Mouse (Mus musculus): ENCODE data around the gene Crmp1. TPM values are rescaled to one million over a fixed set of nuclear protein-coding genes. Genes with fewer than 3 reads are reported as not detected.

Gene Crmp1
- total RNA-seq (2023), result not detected

GRCm38 (mm10) chr5:37241651-37242151 lies at the start of gene Crmp1:
TSS of gene Crmp1 (plus strand) at chr5:37241940.

GRCm38 (mm10) chr5:37336485-37337105 lies 94.9 kb downstream of the Crmp1 start, which contains the start of gene Evc:
TSS of gene Evc (minus strand) at chr5:37336894.

GRCm38 (mm10) chr5:37338288-37338687 lies 96.5 kb downstream of the Crmp1 start, which contains the start of gene Evc2:
TSS of gene Evc2 (plus strand) at chr5:37338499.

Other genes with a start within 250 kb of the Crmp1 start
- gene Gm1043, start 156.6 kb upstream of the Crmp1 start, total RNA-seq (2023), result 10 to 100 TPM in 1 of 2 experiments, 1 to 10 TPM in 1; 8.3 to 12.3 TPM
- gene Evc, start 95.0 kb downstream of the Crmp1 start, total RNA-seq (2023), result under 1 TPM in 1 of 2 experiments, not detected in 1; 0.55 TPM
- gene Evc2, start 96.6 kb downstream of the Crmp1 start, total RNA-seq (2023), result not detected

Data from B cell, adult 67 days (primary cell).